In the genomic region with DNA sequence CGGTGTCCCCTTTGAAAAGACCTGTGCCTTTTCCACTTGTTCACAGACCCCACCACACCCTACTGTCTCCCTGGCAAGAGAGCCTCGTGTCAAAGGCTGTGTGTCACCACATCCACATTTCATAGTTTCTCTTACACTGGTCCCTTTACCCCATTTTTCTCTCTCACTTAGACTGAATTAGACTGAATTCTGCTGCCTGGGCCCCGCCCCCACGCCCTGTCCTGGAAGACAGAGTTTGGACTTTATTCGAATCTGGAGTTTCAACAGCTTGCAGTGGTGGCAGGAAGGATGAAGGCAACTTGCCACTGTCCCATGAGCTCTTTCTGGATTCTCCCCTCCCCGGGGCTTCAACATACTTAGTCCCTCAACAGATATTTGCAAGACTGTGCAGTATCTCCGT, we compare ENCODE assay signal across 29 mouse cellular contexts. TPM values are rescaled to one million over a fixed set of nuclear protein-coding genes. Genes with fewer than 3 reads are reported as not detected.
DNase-seq lines count a peak whose midpoint lies in the region; ATAC-seq and TF ChIP-seq lines count a peak whose summit lies in the region.
"Had no signal": no experiment of that assay in that cellular context is flagged by ENCODE, and none has a peak within 500 bp of the region (broad histone marks: within the 10 kb centered on the region; RNA-seq: fewer than 3 reads in every experiment).

No protein-coding gene starts in this region.

- no peaks in the 10 kb centered on the region for H3K36me3 ChIP-seq in embryonic facial prominence, embryonic 13.5 days
- H3K36me3 ChIP-seq in embryonic facial prominence, embryonic 10.5 days (replicated peaks) = no peaks in the 10 kb centered on the region
- H3K36me3 ChIP-seq: G1E; hindbrain, embryonic 10.5 days; hindbrain, embryonic 15.5 days; kidney, embryonic 15.5 days; limb, embryonic 13.5 days had no signal

- H3K9ac ChIP-seq in embryonic facial prominence, embryonic 13.5 days = no peak overlapping the region
- H3K9ac ChIP-seq: hindbrain, embryonic 15.5 days; kidney, embryonic 15.5 days; limb, embryonic 13.5 days had no signal

- ATAC-seq in embryonic facial prominence, embryonic 13.5 days (ENCODE audit: insufficient number of reproducible peaks, insufficient read depth, low FRiP score, low TSS enrichment, low read depth) = no peak
- ATAC-seq: forebrain, embryonic 16.5 days; inflammation-experienced regulatory T-cells, adult 6 months; midbrain, embryonic 16.5 days had no signal

- WGBS in cerebellum, adult 2 months = 48% methylated on average over 7 of the region's 7 CpGs
- WGBS in embryonic facial prominence, embryonic 13.5 days = 70% methylated on average over 7 of the region's 7 CpGs
- WGBS in embryonic facial prominence, embryonic 10.5 days = 77% methylated on average over 7 of the region's 7 CpGs

- TF ChIP-seq POLR2A in cerebellum, adult 2 months (IDR thresholded peaks at IDR 0.05; ENCODE audit: borderline replicate concordance, insufficient read depth, low read length) = no peak

- peak in 1 of 2 experiments; percentile 46 for DNase-seq in cerebellum, adult 2 months
- no peak for DNase-seq in cerebellum, adult 11 months
- no peak for DNase-seq in embryonic facial prominence, embryonic 10.5 days (ENCODE audit: low spot score)
- DNase-seq in adipocyte (ENCODE audit: low spot score) = peak; percentile 89
- DNase-seq in lung, postnatal 10 days = peak; percentile 62
- DNase-seq in spleen, postnatal 36 days (ENCODE audit: low spot score in 2 of 2) = no peak
- DNase-seq in gastrocnemius, adult 8-10 months (ENCODE audit: low spot score in 2 of 2) = no peak
- DNase-seq: adrenal gland, postnatal 25 days; embryo, embryonic 11 days; gastrocnemius, adult 2 months; heart, postnatal 14 days; kidney, adult 11 months; right cerebral cortex, postnatal 25 days; thymus, postnatal 14 days had no signal

- peaks cover 23% of the 10 kb centered on the region; the same call in 1 of the 2 replicates for H3K4me1 ChIP-seq in cerebellum, adult 2 months (ENCODE audit: control insufficient read depth, insufficient read depth, low read length)
- no peaks in the 10 kb centered on the region; the same call in 1 of the 2 replicates for H3K4me1 ChIP-seq in embryonic facial prominence, embryonic 13.5 days
- peaks cover 9% of the 10 kb centered on the region; the same call in 1 of the 2 replicates for H3K4me1 ChIP-seq in embryonic facial prominence, embryonic 10.5 days
- H3K4me1 ChIP-seq: hindbrain, embryonic 15.5 days; limb, embryonic 13.5 days had no signal

- no peak overlapping the region for H3K4me2 ChIP-seq in embryonic facial prominence, embryonic 13.5 days
- H3K4me2 ChIP-seq: hindbrain, embryonic 15.5 days; kidney, embryonic 15.5 days; limb, embryonic 13.5 days; liver, embryonic 11.5 days; midbrain, embryonic 11.5 days had no signal

- peak overlapping the region; percentile 55 for H3K27ac ChIP-seq in cerebellum, adult 2 months (ENCODE audit: insufficient read depth, low read length)
- 0 out of 2 replicates have a peak overlapping the region, but pooled peaks have one; percentile 4 for H3K27ac ChIP-seq in embryonic facial prominence, embryonic 13.5 days
- H3K27ac ChIP-seq in embryonic facial prominence, embryonic 10.5 days (replicated peaks) = no peak overlapping the region
- H3K27ac ChIP-seq: gastrocnemius, adult 2 months; hindbrain, embryonic 10.5 days; hindbrain, embryonic 15.5 days; kidney, embryonic 15.5 days; layer of hippocampus, adult 2 months; limb, embryonic 13.5 days had no signal

- H3K27me3 ChIP-seq in cerebellum, adult 2 months (ENCODE audit: control insufficient read depth, insufficient read depth, low read length) = no peaks in the 10 kb centered on the region
- H3K27me3 ChIP-seq in embryonic facial prominence, embryonic 13.5 days = no peaks in the 10 kb centered on the region
- no peaks in the 10 kb centered on the region for H3K27me3 ChIP-seq in embryonic facial prominence, embryonic 10.5 days (replicated peaks; ENCODE audit: low read depth, poor library complexity, severe bottlenecking)
- H3K27me3 ChIP-seq: hindbrain, embryonic 15.5 days; kidney, embryonic 15.5 days had no signal

- no peak for TF ChIP-seq CTCF in cerebellum, adult 2 months (IDR thresholded peaks at IDR 0.05; ENCODE audit: borderline replicate concordance, insufficient read depth, low read depth, low read length)

- H3K4me3 ChIP-seq in cerebellum, adult 2 months (replicated peaks; ENCODE audit: insufficient read depth, low read depth, low read length) = no peak overlapping the region
- H3K4me3 ChIP-seq in embryonic facial prominence, embryonic 13.5 days = no peak overlapping the region
- no peak overlapping the region for H3K4me3 ChIP-seq in embryonic facial prominence, embryonic 10.5 days
- H3K4me3 ChIP-seq: erythroblast, embryonic 14.5 days; gastrocnemius, adult 2 months; hindbrain, embryonic 10.5 days; hindbrain, embryonic 15.5 days; kidney, embryonic 15.5 days; layer of hippocampus, adult 2 months; limb, embryonic 13.5 days had no signal

- no peaks in the 10 kb centered on the region for H3K9me3 ChIP-seq in embryonic facial prominence, embryonic 13.5 days
- H3K9me3 ChIP-seq in embryonic facial prominence, embryonic 10.5 days = no peaks in the 10 kb centered on the region
- H3K9me3 ChIP-seq: G1E; hindbrain, embryonic 15.5 days; kidney, embryonic 15.5 days; limb, embryonic 13.5 days had no signal

RNA-seq across cellular contexts. Expression of a gene that starts 29.1 kb away (rescaled TPM):
- 231 and 250 TPM in 2 replicates for polyA plus RNA-seq in cerebellum, adult 2 months (2012; rRNA removed)
- polyA plus RNA-seq in embryonic facial prominence, embryonic 13.5 days (2015; fragmentation: Nextera tagmentation; extraction: Ambion mirVana) = 311 and 329 TPM in 2 replicates
- polyA plus RNA-seq in embryonic facial prominence, embryonic 10.5 days (2016; fragmentation: Nextera tagmentation; extraction: Ambion mirVana) = 326 and 327 TPM in 2 replicates
- 10 to 100 TPM; 39.0 to 41.5 (median 39.9) TPM for total RNA-seq in gastrocnemius, adult 8-10 months (2022)

RNA-seq across cellular contexts. Expression of a gene that starts 47.2 kb away (rescaled TPM):
- 30.3 and 35.1 TPM in 2 replicates for polyA plus RNA-seq in cerebellum, adult 2 months (2012; rRNA removed)
- 0.22 and 0.30 TPM in 2 replicates for polyA plus RNA-seq in embryonic facial prominence, embryonic 13.5 days (2015; fragmentation: Nextera tagmentation; extraction: Ambion mirVana)
- polyA plus RNA-seq in embryonic facial prominence, embryonic 10.5 days (2016; fragmentation: Nextera tagmentation; extraction: Ambion mirVana) = 0.31 and 0.65 TPM in 2 replicates
- 1 to 10 TPM; 1.5 to 2.5 (median 1.6) TPM for total RNA-seq in gastrocnemius, adult 8-10 months (2022)
- total RNA-seq: megakaryocyte, adult 5-6 weeks; neutrophil, adult 5-6 weeks had no signal
- polyA plus RNA-seq: erythroblast, embryonic 14.5 days; G1E; inflammation-experienced regulatory T-cells, adult 6 months had no signal

RNA-seq across cellular contexts. Expression of a gene that starts 59.5 kb away (rescaled TPM):
- 3.1 and 3.2 TPM in 2 replicates for polyA plus RNA-seq in cerebellum, adult 2 months (2012; rRNA removed)
- polyA plus RNA-seq in embryonic facial prominence, embryonic 13.5 days (2015; fragmentation: Nextera tagmentation; extraction: Ambion mirVana) = 1.6 and 2.8 TPM in 2 replicates
- 1.6 and 1.9 TPM in 2 replicates for polyA plus RNA-seq in embryonic facial prominence, embryonic 10.5 days (2016; fragmentation: Nextera tagmentation; extraction: Ambion mirVana)
- under 1 TPM in 1 of 4 experiments, not detected in 3; 0.31 TPM for total RNA-seq in gastrocnemius, adult 8-10 months (2022)
- total RNA-seq: gastrocnemius, adult 2 months had no signal

Comparison
In these comparisons a context has a peak if more than half of its experiments do, and no peak if none do; other contexts are left out.
1. DNase-seq: peak in adipocyte (single experiment) and lung, postnatal 10 days (single experiment); none in cerebellum, adult 11 months (single experiment), embryonic facial prominence, embryonic 10.5 days (single experiment), spleen, postnatal 36 days (0 of 2) and gastrocnemius, adult 8-10 months (0 of 2).
2. RNA of a gene that starts 47.2 kb away (polyA plus RNA-seq): 30.3 to 35.1 TPM in cerebellum, adult 2 months; 0.31 to 0.65 TPM in embryonic facial prominence, embryonic 10.5 days and 0.22 to 0.30 TPM in embryonic facial prominence, embryonic 13.5 days; every median in the first group is over 10 times any median in the second.